Mouse (Mus musculus) activated CD4-positive, CD25-positive, alpha-beta regulatory T cell, adult 9 weeks (primary cell): ENCODE measurements around the gene Cntn5. TPM values are rescaled to one million over a fixed set of nuclear protein-coding genes. Genes with fewer than 3 reads are reported as not detected.

Experiments used
- polyA plus RNA-seq: library from polyadenylated mRNA; unstranded; fragments of 100-300 nt; shearing (Covaris generic); gene quantifications from one replicate; pipeline ENCODE4 v1.2.1, GENCODE M21; 2017

Cntn5 gene
- polyA plus RNA-seq: not detected

GRCm38 (mm10) chr9:10904616-10905363 is at the start of gene Cntn5:
Cntn5 (minus strand) TSS chr9:10904775.

